28 mouse cellular contexts compared by ENCODE assay signal in genomic region chr3:68383672-68384071, GRCm38 (mm10).
DNase-seq lines count a peak whose midpoint lies in the region; ATAC-seq and TF ChIP-seq lines count a peak whose summit lies in the region.
"Had no signal": no experiment of that assay in that cellular context is flagged by ENCODE, and none has a peak within 500 bp of the region (broad histone marks: within the 10 kb centered on the region; RNA-seq: fewer than 3 reads in every experiment).

No protein-coding gene starts in this region.

- ATAC-seq in hindbrain, embryonic 15.5 days (ENCODE audit: low FRiP score, low read depth): peak; percentile 69; the same call in 1 of the 2 replicates
- no peak for ATAC-seq in hindbrain, embryonic 13.5 days (ENCODE audit: low FRiP score)
- ATAC-seq in midbrain, postnatal 0 days (ENCODE audit: low FRiP score): no peak
- ATAC-seq: forebrain, postnatal 0 days; intestine, embryonic 15.5 days; lung, postnatal 0 days had no signal

- no peak overlapping the region for H3K9ac ChIP-seq in hindbrain, embryonic 15.5 days
- H3K9ac ChIP-seq in hindbrain, embryonic 13.5 days: no peak overlapping the region
- no peak overlapping the region for H3K9ac ChIP-seq in midbrain, postnatal 0 days (replicated peaks; ENCODE audit: low read length, poor library complexity, severe bottlenecking)
- H3K9ac ChIP-seq: embryonic facial prominence, embryonic 13.5 days; forebrain, postnatal 0 days; heart, embryonic 12.5 days; intestine, embryonic 15.5 days; limb, embryonic 13.5 days; liver, embryonic 13.5 days had no signal

- TF ChIP-seq CTCF in brain, embryonic 14.5 days (IDR thresholded peaks at IDR 0.05; ENCODE audit: borderline replicate concordance, extremely low read depth, insufficient read depth, insufficient read length): no peak
- TF ChIP-seq CTCF in midbrain, postnatal 0 days (IDR thresholded peaks at IDR 0.05): no peak

- no peak overlapping the region for H3K27ac ChIP-seq in hindbrain, embryonic 15.5 days (replicated peaks)
- H3K27ac ChIP-seq in hindbrain, embryonic 13.5 days: no peak overlapping the region
- no peak overlapping the region for H3K27ac ChIP-seq in midbrain, postnatal 0 days (ENCODE audit: low read depth, low read length)
- H3K27ac ChIP-seq: embryonic facial prominence, embryonic 13.5 days; forebrain, embryonic 10.5 days; heart, adult 2 months; intestine, embryonic 15.5 days; left cerebral cortex, adult 2 months; limb, embryonic 13.5 days; liver, embryonic 13.5 days; stomach, postnatal 0 days had no signal

- H3K4me2 ChIP-seq in hindbrain, embryonic 15.5 days: no peak overlapping the region
- no peak overlapping the region for H3K4me2 ChIP-seq in hindbrain, embryonic 13.5 days
- no peak overlapping the region for H3K4me2 ChIP-seq in midbrain, postnatal 0 days (ENCODE audit: low read depth, low read length, poor library complexity, severe bottlenecking)
- H3K4me2 ChIP-seq: embryonic facial prominence, embryonic 13.5 days; heart, embryonic 12.5 days; intestine, embryonic 15.5 days; limb, embryonic 13.5 days; liver, embryonic 13.5 days had no signal

- no peaks in the 10 kb centered on the region for H3K36me3 ChIP-seq in hindbrain, embryonic 15.5 days
- H3K36me3 ChIP-seq in hindbrain, embryonic 13.5 days: no peaks in the 10 kb centered on the region
- H3K36me3 ChIP-seq in midbrain, postnatal 0 days (ENCODE audit: insufficient read depth, low read length): no peaks in the 10 kb centered on the region
- H3K36me3 ChIP-seq: embryonic facial prominence, embryonic 13.5 days; forebrain, embryonic 10.5 days; heart, embryonic 12.5 days; intestine, embryonic 15.5 days; limb, embryonic 13.5 days; liver, embryonic 13.5 days had no signal

- DNase-seq in left cerebral cortex, postnatal 4 days: peak; percentile 80
- no peak for DNase-seq in left cerebral cortex, adult 11 months (ENCODE audit: low spot score)
- peak; percentile 56 for DNase-seq in brain, embryonic 14.5 days (ENCODE audit: low read depth)
- peak; percentile 81 for DNase-seq in midbrain, postnatal 0 days (ENCODE audit: low spot score)
- DNase-seq in c-Kit-positive CD71-positive TER-119-positive erythroid progenitor cells, embryonic 14.5 days (ENCODE audit: low spot score): no peak
- DNase-seq: adrenal gland, postnatal 25 days; B cell, adult 2 months; cerebellum, adult 8-10 months; forebrain, postnatal 0 days; heart, adult 2 months; kidney, postnatal 25 days; liver, embryonic 13.5 days; lung, adult 18-20 months; lung, postnatal 4 days; right cerebral cortex, adult 18-20 months; thymus, adult 18-20 months; thymus, postnatal 25 days had no signal

- intact Hi-C loops in left cerebral cortex, postnatal 4 days (cut with DNase I): no loop called here

- no peaks in the 10 kb centered on the region for H3K4me1 ChIP-seq in hindbrain, embryonic 15.5 days (replicated peaks)
- peaks cover 3% of the 10 kb centered on the region; the same call in 1 of the 2 replicates for H3K4me1 ChIP-seq in hindbrain, embryonic 13.5 days (replicated peaks)
- H3K4me1 ChIP-seq in midbrain, postnatal 0 days (ENCODE audit: insufficient read depth, low read length): no peaks in the 10 kb centered on the region
- H3K4me1 ChIP-seq: embryonic facial prominence, embryonic 13.5 days; heart, embryonic 12.5 days; intestine, embryonic 15.5 days; liver, embryonic 13.5 days had no signal

- TF ChIP-seq POLR2A in brain, embryonic 14.5 days (IDR thresholded peaks at IDR 0.05; ENCODE audit: borderline replicate concordance, extremely low read depth, insufficient read depth, insufficient read length, poor library complexity, severe bottlenecking): no peak

- no peak overlapping the region for H3K4me3 ChIP-seq in hindbrain, embryonic 15.5 days
- no peak overlapping the region for H3K4me3 ChIP-seq in hindbrain, embryonic 13.5 days
- H3K4me3 ChIP-seq in midbrain, postnatal 0 days (ENCODE audit: low read depth, low read length): no peak overlapping the region
- H3K4me3 ChIP-seq: embryonic facial prominence, embryonic 13.5 days; forebrain, embryonic 10.5 days; heart, adult 2 months; heart, embryonic 12.5 days; intestine, embryonic 15.5 days; left cerebral cortex, adult 2 months; limb, embryonic 13.5 days; liver, embryonic 13.5 days; megakaryocyte, embryonic 14.5 days had no signal

- no peaks in the 10 kb centered on the region for H3K27me3 ChIP-seq in hindbrain, embryonic 15.5 days
- H3K27me3 ChIP-seq in hindbrain, embryonic 13.5 days: no peaks in the 10 kb centered on the region
- H3K27me3 ChIP-seq in midbrain, postnatal 0 days (ENCODE audit: insufficient read depth, low read length): no peaks in the 10 kb centered on the region
- H3K27me3 ChIP-seq: embryonic facial prominence, embryonic 13.5 days; heart, embryonic 12.5 days; intestine, embryonic 15.5 days; liver, embryonic 13.5 days had no signal

- no peaks in the 10 kb centered on the region for H3K9me3 ChIP-seq in hindbrain, embryonic 15.5 days
- H3K9me3 ChIP-seq in hindbrain, embryonic 13.5 days: no peaks in the 10 kb centered on the region
- no peaks in the 10 kb centered on the region for H3K9me3 ChIP-seq in midbrain, postnatal 0 days (ENCODE audit: low read length)
- H3K9me3 ChIP-seq: embryonic facial prominence, embryonic 13.5 days; forebrain, embryonic 10.5 days; heart, embryonic 12.5 days; intestine, embryonic 15.5 days; limb, embryonic 13.5 days; liver, embryonic 13.5 days; megakaryocyte, embryonic 14.5 days had no signal

Comparison
In these comparisons a context has a peak if more than half of its experiments do, and no peak if none do; other contexts are left out.
1. DNase-seq: peak in left cerebral cortex, postnatal 4 days (single experiment), brain, embryonic 14.5 days (single experiment) and midbrain, postnatal 0 days (single experiment); none in left cerebral cortex, adult 11 months (single experiment) and c-Kit-positive CD71-positive TER-119-positive erythroid progenitor cells, embryonic 14.5 days (single experiment).